Mouse (Mus musculus) layer of hippocampus, postnatal 25 days (tissue): ENCODE measurements at regions not wholly inside any gene's neighbourhood (a gene's known extent, or its start where the extent isn't known, plus 50 kb on each side); places are given as distances from the start of the nearest gene placed in this dataset.
A peak's percentile ranks its signal among the peaks of the same experiment; 100 is the strongest.

Experiments used
- DNase-seq, 2 experiments: peaks; one replicate each; pipeline ENCODE4 v3.0.0; 2022; ENCODE audit warnings: mixed read lengths in 2 of 2, low spot score in 1 of 2; ENCODE audit errors: extremely low spot score in 1 of 2

- DNase-seq = no peak
Measured at GRCm38 (mm10) chr7:145047771-145048480, 108.2 kb upstream of the Ccnd1 start.

- DNase-seq = no peak
Measured at GRCm38 (mm10) chr7:145045230-145045629, 105.5 kb upstream of the Ccnd1 start.

DNA sequence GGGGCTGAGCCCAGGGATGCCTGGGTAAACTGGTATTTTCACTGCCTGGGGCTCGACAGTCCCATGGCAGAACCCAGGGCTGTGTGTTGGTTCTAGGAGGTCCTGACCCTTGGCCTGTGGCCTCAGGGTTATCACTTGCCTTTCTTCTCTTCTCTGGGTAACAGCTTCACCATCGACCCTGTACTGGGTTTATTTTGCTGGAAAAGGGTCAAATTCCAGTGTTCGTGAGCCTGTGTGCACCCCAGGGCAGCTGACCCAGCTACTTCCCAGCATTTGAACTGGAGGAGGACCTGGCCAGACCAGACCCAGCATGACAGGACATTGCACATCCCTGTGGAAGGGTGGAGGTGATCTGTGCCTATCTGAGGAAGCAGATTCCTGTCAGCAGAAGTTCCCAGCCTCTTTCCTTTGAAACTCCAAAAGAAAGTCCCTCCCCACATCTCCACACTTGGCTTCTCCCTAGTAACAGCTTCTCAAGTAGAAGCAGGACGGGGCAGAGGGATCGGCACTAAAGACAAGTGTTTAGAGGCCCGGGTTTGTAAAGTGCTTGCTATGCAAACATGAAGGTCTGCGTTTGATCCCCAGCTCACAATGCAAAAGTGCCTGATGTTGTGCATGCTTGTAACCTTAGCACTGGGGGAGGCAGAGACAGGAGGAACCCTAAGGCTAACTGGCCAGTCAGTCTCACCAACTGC, 103.9 kb upstream of the Ccnd1 start:
- no peak for DNase-seq

- DNase-seq = no peak
Measured at GRCm38 (mm10) chr7:145040871-145041270, 101.1 kb upstream of the Ccnd1 start.

DNA sequence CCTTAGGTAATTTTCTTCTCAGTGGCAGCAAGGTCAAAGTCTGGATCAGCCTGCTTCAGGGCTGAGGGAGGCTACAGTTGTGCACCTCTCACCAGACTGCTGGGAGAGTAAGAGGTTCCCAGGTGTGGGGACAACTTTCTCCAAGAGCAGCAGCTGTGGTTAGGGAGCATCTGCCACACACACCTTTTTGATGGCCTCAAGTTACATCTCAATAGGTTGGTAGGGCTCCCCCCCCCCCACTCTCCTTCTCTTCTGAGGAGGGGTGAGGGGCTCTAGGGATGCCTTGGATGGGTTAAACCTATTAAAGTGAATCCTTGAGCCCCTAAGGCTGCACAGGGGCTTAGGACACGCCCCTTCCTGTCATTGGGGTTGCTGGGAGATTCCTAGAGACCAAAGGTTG, 94.7 kb upstream of the Ccnd1 start:
- no peak for DNase-seq

DNA sequence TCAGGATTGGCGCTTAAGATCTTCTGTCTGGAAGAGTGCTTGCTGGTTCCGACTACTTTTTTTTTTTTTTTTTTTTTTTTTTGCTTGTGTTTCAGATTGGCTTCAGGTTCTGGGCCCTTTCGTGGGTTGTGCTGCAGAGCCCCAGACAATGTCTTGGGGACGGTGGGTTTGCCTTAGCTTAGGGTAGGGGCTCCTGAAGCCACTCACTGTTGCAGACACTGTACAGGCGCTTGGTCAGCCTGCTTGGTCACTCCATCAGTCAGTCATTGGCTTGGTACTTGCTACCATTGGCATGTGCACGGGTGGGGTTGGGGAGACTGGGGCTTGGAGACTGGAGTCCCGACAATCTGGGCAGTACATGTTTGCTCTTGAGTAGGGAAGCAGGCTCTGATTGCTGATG, 91.5 kb upstream of the Ccnd1 start:
- DNase-seq = no peak

GRCm38 (mm10) chr7:145030635-145031141, 91.0 kb upstream of the Ccnd1 start:
- peak; percentile 59 to 65 for DNase-seq

- DNase-seq = no peak
Measured at GRCm38 (mm10) chr7:145029622-145030021, 89.9 kb upstream of the Ccnd1 start.

- no peak for DNase-seq
Measured at GRCm38 (mm10) chr7:145029124-145029523, 89.4 kb upstream of the Ccnd1 start.

DNA sequence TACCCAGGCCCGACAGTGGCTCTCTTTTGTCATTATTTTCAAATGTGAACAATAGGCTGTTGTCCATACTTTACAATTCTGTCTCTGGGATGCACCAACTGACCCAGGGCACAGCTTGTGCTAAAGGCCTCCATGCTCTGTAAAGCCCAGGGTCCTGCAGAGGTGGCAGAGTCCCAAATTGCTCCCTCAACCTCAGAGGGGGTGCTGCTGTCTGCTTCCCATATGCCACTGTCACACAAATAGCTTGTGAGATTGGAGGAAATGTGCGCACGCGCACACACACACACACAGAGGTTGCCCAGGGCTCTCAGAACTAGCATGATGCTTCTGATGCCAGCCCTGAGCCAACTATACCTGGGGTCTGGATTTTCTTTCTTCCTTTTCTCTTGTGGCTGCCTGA, 87.3 kb upstream of the Ccnd1 start:
- no peak for DNase-seq

GRCm38 (mm10) chr7:145026014-145026285, 86.2 kb upstream of the Ccnd1 start:
- no peak for DNase-seq

DNA sequence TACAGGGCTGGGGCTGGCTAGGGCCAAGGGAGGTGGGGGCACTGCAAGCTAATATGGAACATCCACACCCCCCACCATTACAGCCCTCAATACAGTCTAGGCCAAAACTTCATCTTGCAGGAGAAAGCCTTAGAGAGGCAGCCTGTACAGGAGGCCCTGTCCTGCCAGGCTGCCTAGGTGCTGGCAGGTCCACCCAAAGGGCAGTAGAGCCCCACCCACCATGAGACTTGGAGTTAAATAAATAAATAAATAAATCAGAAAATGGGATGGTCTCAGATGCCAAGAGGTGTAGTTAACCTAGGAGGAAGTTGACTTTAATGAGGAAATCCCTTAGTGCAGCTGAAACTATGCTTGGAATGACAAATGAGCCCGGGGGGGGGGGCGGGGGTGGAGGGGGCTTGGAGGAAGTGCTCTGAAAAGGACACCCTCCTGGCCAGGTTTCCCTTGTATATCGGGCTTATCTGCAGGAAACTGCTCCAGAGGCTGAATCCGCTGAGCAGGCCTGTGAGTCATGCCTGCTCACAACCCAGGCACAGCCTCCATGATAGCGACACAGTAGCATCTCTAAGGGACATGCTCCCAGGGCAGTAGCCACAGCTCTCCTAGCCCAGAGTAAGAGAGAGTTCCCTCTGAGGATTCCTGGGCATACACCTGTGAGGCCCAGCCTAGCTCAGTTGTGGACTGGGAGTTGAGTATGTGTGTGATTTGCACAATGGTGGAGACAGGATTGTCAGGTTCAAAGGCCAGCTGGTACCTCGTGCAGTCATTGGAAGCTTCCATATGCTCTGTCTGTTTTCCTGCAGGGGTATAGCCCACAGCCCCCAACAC, 85.7 kb upstream of the Ccnd1 start:
- DNase-seq = no peak

DNA sequence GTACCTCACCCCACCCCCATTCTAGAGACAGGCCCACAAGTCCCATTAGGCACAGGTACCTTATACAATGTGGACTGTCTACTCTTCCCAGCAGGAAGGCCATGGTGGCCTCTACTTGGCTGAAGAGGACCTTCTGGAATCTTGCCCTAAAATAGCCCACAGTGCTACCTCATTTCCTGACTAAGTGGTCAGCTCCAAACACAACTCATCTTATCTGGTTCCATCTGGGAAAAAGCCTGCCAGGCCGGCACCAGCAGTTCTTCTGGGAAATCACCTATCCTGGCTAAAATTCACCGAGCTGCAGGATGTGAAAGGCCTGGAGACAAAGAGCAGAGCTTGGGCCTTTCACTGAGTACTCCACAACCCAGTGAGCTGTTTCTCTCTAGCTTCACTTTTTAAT, 84.9 kb upstream of the Ccnd1 start:
- no peak for DNase-seq

DNA sequence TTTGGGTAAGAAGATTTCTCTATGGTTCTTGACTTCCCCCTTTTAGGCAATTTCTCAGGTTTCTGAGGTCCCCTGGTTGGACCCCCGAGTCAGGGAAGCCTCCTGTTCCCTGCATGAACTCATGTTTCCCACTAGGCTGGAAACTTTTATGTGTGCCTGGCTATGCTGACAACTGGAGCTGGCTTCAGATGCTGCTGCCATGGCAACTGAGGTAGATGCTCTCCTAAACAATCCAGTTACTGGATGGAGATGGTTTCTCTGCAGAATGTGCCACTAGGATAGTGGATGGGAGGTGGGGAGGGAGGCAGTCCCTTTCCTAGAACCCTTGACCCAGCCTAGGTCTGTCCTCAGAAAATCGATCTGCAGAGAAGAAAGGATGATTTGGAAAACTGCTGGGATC, 79.4 kb upstream of the Ccnd1 start:
- DNase-seq = peak; percentile 15 to 16

DNA sequence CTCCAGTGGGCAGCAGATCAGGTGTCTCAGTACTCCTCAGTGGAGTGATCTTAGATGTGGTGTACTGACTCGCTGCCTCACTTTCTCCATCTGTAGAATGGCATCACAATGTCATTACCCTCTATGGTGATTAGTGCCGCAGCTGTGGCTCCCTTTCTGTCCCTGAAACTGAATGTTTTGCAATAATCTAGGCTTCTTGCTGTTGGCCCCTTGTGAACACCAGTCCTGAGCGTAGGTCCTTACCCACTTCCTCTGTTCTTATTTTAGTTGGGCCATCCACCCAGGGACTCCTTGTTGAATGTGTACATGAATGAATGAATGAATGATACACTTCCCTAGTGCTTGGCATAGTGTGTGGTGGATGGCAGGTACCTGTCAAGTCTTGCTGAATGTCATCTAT, 78.4 kb upstream of the Ccnd1 start:
- no peak for DNase-seq

DNA sequence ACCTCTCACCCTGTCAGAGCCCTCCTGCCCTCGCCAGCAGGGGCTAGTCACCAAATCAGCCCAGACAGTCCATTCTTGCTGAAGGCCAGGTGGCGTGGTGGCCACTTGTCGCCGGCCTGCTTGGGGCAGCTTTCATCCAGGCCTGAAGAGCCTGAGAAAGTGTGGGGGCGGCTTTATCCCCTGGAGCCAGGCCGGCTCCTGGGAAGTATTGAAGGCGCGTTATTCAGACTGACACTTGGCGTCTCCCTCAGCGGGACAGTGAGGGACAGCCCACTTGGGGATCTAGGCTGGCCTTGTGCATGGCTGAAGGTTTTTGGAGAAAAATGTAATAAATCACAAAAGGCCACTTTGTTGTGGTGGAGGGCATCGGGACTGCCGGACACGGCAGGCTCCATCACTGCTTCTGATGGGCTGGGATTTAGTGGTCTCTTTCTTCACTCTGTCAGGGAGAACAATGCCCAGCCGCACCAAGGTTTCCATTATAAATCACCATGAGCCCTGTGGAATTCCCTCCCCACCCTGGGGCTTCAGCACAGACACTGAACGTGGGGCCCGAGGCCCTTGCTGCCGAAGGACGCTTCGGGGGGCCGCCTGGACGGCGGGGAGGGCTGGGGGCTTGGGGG, 75.8 kb upstream of the Ccnd1 start:
- DNase-seq = no peak

DNA sequence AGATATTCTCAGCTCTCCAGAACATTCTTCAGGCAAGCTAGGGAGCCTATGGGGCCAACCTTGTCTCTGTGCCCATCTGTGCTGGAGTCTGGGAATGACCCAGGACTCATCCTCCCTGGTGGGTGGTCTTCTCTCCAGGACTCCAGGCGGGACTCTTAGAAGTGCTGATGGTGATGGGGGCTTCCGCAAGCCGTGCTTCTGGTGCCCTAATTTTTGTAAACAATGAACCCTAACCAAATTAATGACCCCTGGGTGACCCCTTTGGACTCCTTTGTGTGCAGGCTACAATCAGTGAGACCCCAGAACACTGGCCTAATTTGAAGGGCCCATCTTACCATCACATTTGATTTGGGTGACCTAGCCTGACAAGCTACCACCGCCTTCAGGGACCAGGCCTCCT, 71.0 kb upstream of the Ccnd1 start:
- DNase-seq = no peak

DNA sequence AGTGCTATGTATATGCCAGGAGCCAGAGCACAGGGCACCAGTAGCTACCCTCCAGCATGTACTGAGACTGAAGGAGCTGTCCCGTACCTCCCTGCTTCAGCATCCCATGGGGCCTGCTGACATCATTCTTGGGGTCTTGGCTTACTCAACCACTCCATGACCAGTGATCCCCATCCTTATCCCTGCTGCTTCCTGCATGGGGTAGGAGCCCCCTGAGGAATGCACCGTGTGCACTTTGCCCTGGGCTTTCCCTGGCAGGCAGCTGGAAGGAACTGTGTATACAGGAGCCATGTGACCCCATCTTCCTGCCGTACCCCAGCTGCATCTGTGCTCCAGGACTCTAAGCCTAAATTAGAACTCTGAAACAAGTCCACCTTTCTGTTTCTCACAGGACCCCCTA, 70.3 kb upstream of the Ccnd1 start:
- DNase-seq = no peak

DNA sequence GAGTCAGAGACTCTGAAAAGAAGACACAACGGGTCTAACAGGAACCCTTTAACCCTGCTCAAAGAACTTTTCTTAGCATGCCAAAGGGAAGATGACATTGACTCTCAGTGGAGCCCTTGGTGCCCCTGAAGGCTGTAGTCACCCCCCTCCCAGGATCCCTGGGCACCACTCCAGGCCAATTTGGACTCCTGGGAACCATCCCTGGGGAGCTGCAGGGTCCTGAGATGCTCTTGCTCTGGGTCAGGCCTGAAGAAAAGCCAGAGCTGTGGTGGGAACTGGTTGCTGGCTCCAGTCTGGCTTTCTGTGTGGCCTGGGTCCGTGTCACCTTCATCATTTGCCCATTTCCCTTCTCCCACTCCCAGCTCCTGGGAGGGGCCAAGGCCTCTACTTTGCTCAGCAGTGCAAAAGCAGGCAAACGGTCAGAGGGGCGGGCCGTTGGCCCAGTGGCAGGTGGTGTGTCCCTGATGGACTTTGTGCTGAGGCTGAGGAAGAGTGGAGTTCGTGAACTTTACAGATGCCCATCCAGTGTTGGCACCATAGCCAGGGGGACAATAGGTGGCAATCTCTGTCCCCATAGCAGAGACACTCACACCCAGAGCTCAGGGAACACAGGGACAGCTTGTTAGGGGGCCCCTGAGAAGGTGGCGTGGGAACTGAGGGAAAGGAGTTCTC, 69.1 kb upstream of the Ccnd1 start:
- no peak for DNase-seq

DNA sequence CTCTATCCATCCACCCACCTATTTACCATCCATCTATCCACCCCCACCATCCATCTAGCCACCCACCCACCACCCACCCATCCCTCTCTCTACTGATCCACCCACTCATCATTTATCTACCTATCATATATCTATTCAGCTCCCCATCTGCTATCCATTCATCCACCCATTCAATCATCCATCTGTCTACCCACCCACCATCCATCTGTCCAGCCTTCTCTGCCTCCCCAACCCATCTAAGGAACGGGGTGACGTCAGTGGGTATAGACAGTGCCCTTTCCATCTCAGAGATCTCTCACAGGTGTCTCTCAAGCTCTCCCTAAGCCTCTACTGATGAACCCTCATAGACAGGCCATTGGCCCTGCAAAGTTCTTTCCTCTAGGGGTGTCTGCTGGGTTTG, 67.5 kb upstream of the Ccnd1 start:
- DNase-seq = peak in 1 of 2 experiments; percentile 37
